In genomic region chrX:94865531-94866502, GRCm38 (mm10) we compare ENCODE assay signal across 8 mouse cellular contexts.
DNase-seq lines count a peak whose midpoint lies in the region; ATAC-seq and TF ChIP-seq lines count a peak whose summit lies in the region.

No protein-coding gene starts in this region.

- no peaks in the 10 kb centered on the region for H3K9me3 ChIP-seq in heart, embryonic 14.5 days (ENCODE audit: control insufficient read depth, low read length)
- H3K9me3 ChIP-seq in liver, embryonic 13.5 days (replicated peaks) = no peaks in the 10 kb centered on the region
- H3K9me3 ChIP-seq in neural tube, embryonic 11.5 days (ENCODE audit: control insufficient read depth, low read length) = no peaks in the 10 kb centered on the region
- no peaks in the 10 kb centered on the region for H3K9me3 ChIP-seq in stomach, postnatal 0 days (ENCODE audit: control insufficient read depth, low read length)

- TF ChIP-seq EP300 in stomach, postnatal 0 days (optimal IDR thresholded peaks at IDR 0.05) = no peak

- H3K4me2 ChIP-seq in heart, embryonic 14.5 days (ENCODE audit: low read length) = peak overlapping the region; percentile 72
- H3K4me2 ChIP-seq in liver, embryonic 13.5 days = peak overlapping the region; percentile 64
- H3K4me2 ChIP-seq in neural tube, embryonic 11.5 days (ENCODE audit: low read depth) = peak overlapping the region; percentile 53
- H3K4me2 ChIP-seq in stomach, postnatal 0 days (replicated peaks; ENCODE audit: low read depth) = peak overlapping the region; percentile 55

- peak; percentile 70 for DNase-seq in c-Kit-negative CD71-positive TER-119-positive erythroid progenitor cells, embryonic 14.5 days (ENCODE audit: low read depth, low spot score)
- DNase-seq in fibroblast of lung, adult 2 months (ENCODE audit: low read depth) = peak; percentile 57
- peak; percentile 94 for DNase-seq in kidney, postnatal 14 days
- DNase-seq in liver, embryonic 13.5 days = peak; percentile 88
- peak; percentile 92 for DNase-seq in neural tube, embryonic 11.5 days (ENCODE audit: low spot score)
- DNase-seq in stomach, postnatal 0 days (ENCODE audit: low spot score) = peak; percentile 90

- TF ChIP-seq CTCF in stomach, postnatal 0 days (IDR thresholded peaks at IDR 0.05; ENCODE audit: low read depth) = peak; percentile 100

- no peaks in the 10 kb centered on the region for H3K36me3 ChIP-seq in heart, embryonic 14.5 days (ENCODE audit: control insufficient read depth, insufficient read depth, low read length)
- H3K36me3 ChIP-seq in liver, embryonic 13.5 days = no peaks in the 10 kb centered on the region
- no peaks in the 10 kb centered on the region for H3K36me3 ChIP-seq in neural tube, embryonic 11.5 days (ENCODE audit: control insufficient read depth, insufficient read depth, low read length)
- H3K36me3 ChIP-seq in stomach, postnatal 0 days (ENCODE audit: control insufficient read depth, insufficient read depth, low read length) = no peaks in the 10 kb centered on the region

- H3K4me1 ChIP-seq in heart, embryonic 14.5 days (ENCODE audit: control insufficient read depth in 2 of 2, insufficient read depth in 2 of 2, low read length in 2 of 2) = no peaks in the 10 kb centered on the region
- H3K4me1 ChIP-seq in liver, embryonic 13.5 days (replicated peaks) = peaks cover 42% of the 10 kb centered on the region
- H3K4me1 ChIP-seq in neural tube, embryonic 11.5 days (ENCODE audit: control insufficient read depth, insufficient read depth, low read length) = no peaks in the 10 kb centered on the region
- H3K4me1 ChIP-seq in stomach, postnatal 0 days (replicated peaks; ENCODE audit: control insufficient read depth, insufficient read depth) = no peaks in the 10 kb centered on the region

- peak overlapping the region; percentile 69 for H3K9ac ChIP-seq in heart, embryonic 14.5 days (ENCODE audit: low read length)
- peak overlapping the region; percentile 54 for H3K9ac ChIP-seq in liver, embryonic 13.5 days
- H3K9ac ChIP-seq in neural tube, embryonic 11.5 days (ENCODE audit: low read length) = peak overlapping the region; percentile 14; the same call in 1 of the 2 replicates
- H3K9ac ChIP-seq in stomach, postnatal 0 days (ENCODE audit: low read length) = no peak overlapping the region

- no peaks in the 10 kb centered on the region for H3K27me3 ChIP-seq in heart, embryonic 14.5 days (ENCODE audit: control insufficient read depth, insufficient read depth, low read length)
- H3K27me3 ChIP-seq in liver, embryonic 13.5 days = no peaks in the 10 kb centered on the region
- H3K27me3 ChIP-seq in neural tube, embryonic 11.5 days (ENCODE audit: control insufficient read depth, insufficient read depth, low read length) = no peaks in the 10 kb centered on the region
- H3K27me3 ChIP-seq in stomach, postnatal 0 days (ENCODE audit: control insufficient read depth, insufficient read depth, low read length) = no peaks in the 10 kb centered on the region

- peak overlapping the region; percentile 43 to 44 for H3K4me3 ChIP-seq in heart, embryonic 14.5 days (ENCODE audit: control insufficient read depth in 1 of 2, insufficient read depth in 1 of 2, low read depth in 1 of 2, low read length in 2 of 2)
- peak overlapping the region; percentile 37 for H3K4me3 ChIP-seq in liver, embryonic 13.5 days (replicated peaks)
- H3K4me3 ChIP-seq in neural tube, embryonic 11.5 days (ENCODE audit: low read depth, low read length) = peak overlapping the region; percentile 31
- peak overlapping the region; percentile 33 for H3K4me3 ChIP-seq in stomach, postnatal 0 days (ENCODE audit: low read depth, low read length)

- ATAC-seq in CD4-positive, CD25-positive, alpha-beta regulatory T cell, adult 4 months = peak; percentile 98
- ATAC-seq in heart, embryonic 14.5 days (ENCODE audit: insufficient number of reproducible peaks, insufficient read depth, low FRiP score, low read depth) = peak; percentile 98
- ATAC-seq in liver, embryonic 13.5 days (ENCODE audit: low read depth) = peak; percentile 84
- ATAC-seq in neural tube, embryonic 11.5 days (ENCODE audit: insufficient read depth, low FRiP score, low TSS enrichment) = peak; percentile 99
- peak; percentile 98 for ATAC-seq in stomach, postnatal 0 days (ENCODE audit: low FRiP score, low TSS enrichment)

- H3K27ac ChIP-seq in heart, embryonic 14.5 days (replicated peaks in 1 of 2; ENCODE audit: control insufficient read depth in 1 of 2, insufficient read depth in 1 of 2, low read depth in 2 of 2, low read length in 2 of 2) = peak overlapping the region in 1 of 2 experiments; percentile 61; a peak in 2 of 4 replicates
- peak overlapping the region; percentile 94; the same call in 1 of the 2 replicates for H3K27ac ChIP-seq in liver, embryonic 13.5 days
- no peak overlapping the region for H3K27ac ChIP-seq in neural tube, embryonic 11.5 days (ENCODE audit: low read depth, low read length)
- no peak overlapping the region for H3K27ac ChIP-seq in stomach, postnatal 0 days (replicated peaks)

- 20% methylated on average over 16 of the region's 18 CpGs for WGBS in heart, embryonic 14.5 days
- 16% methylated on average over 16 of the region's 18 CpGs for WGBS in liver, embryonic 13.5 days (ENCODE audit: insufficient replicate concordance)
- WGBS in neural tube, embryonic 11.5 days = 19% methylated on average over 16 of the region's 18 CpGs
- WGBS in stomach, postnatal 0 days = 24% methylated on average over 16 of the region's 18 CpGs
